Mouse (Mus musculus) intestine, postnatal 0 days (tissue): ENCODE data around the gene Olfr521. TPM values are rescaled to one million over a fixed set of nuclear protein-coding genes. Genes with fewer than 3 reads are reported as not detected.
"Not testable (repeated sequence)": the region's sequence is repeated elsewhere in the genome, so short reads cannot be mapped to it uniquely, and the experiment has no call there.

Source experiments
- ATAC-seq: fragments of 200-750 bp; cut with Nextera tagmentation; 2 replicates; pipeline ENCODE4 v1.8.0; 2017; ENCODE audit warnings: mild to moderate bottlenecking, moderate TSS enrichment, moderate library complexity
- H3K27ac ChIP-seq: fragments of 300-500 bp; sonication (generic); 2 replicates; pipeline ENCODE4 v1.5.1; 2014; ENCODE audit warnings: mild to moderate bottlenecking, low read depth, low read length, moderate library complexity
- H3K27me3 ChIP-seq: fragments of 300-500 bp; sonication (generic); replicated peaks from 2 replicates; pipeline ENCODE4 v1.6.1; 2014; ENCODE audit warnings: low read length, mixed read lengths; ENCODE audit not compliant: control insufficient read depth, insufficient read depth
- H3K36me3 ChIP-seq: fragments of 300-500 bp; sonication (generic); 2 replicates; pipeline ENCODE4 v1.6.1; 2014; ENCODE audit warnings: mild to moderate bottlenecking, moderate library complexity; ENCODE audit not compliant: control insufficient read depth, insufficient read depth
- H3K4me1 ChIP-seq: fragments of 300-500 bp; sonication (generic); replicated peaks from 2 replicates; pipeline ENCODE4 v1.6.1; 2014; ENCODE audit warnings: antibody characterized with exemption, low read length, mixed read lengths; ENCODE audit not compliant: control insufficient read depth, insufficient read depth
- H3K4me2 ChIP-seq: fragments of 300-500 bp; sonication (generic); replicated peaks from 2 replicates; pipeline ENCODE4 v1.6.1; 2014; ENCODE audit warnings: low read depth, mild to moderate bottlenecking, moderate library complexity
- H3K4me3 ChIP-seq: fragments of 300-500 bp; sonication (generic); 2 replicates; pipeline ENCODE4 v1.5.1; 2014; ENCODE audit warnings: low read depth, low read length
- H3K9ac ChIP-seq: fragments of 300-500 bp; sonication (generic); 2 replicates; pipeline ENCODE4 v1.6.1; 2014; ENCODE audit warnings: mild to moderate bottlenecking, low read depth, low read length
- H3K9me3 ChIP-seq: fragments of 300-500 bp; sonication (generic); 2 replicates; pipeline ENCODE4 v1.6.1; 2016; ENCODE audit warnings: mixed run types; ENCODE audit not compliant: control insufficient read depth
- CTCF ChIP-seq: sonication (generic); IDR thresholded peaks from 2 replicates; pipeline ENCODE4 v1.5.1; 2016; ENCODE audit warnings: low read depth, mild to moderate bottlenecking, control low read depth, antibody characterized with exemption, moderate library complexity
- WGBS: fragments of 180-500 bp; shearing (Covaris S2); extraction: QIAGEN DNeasy Blood & Tissue Kit; methylation state at CpG from one replicate; pipeline ENCODE4 v1.1.7; 2014; 5-methylcytosine and 5-hydroxymethylcytosine counted together
- polyA plus RNA-seq: library from polyadenylated mRNA; unstranded; fragments of >200 nt; fragmentation: Nextera tagmentation; extraction: Ambion mirVana; gene quantifications from 2 replicates; pipeline ENCODE4 v1.2.1, GENCODE M21; 2015

Olfr521 gene
- polyA plus RNA-seq, result not detected in 2 replicates

DNA sequence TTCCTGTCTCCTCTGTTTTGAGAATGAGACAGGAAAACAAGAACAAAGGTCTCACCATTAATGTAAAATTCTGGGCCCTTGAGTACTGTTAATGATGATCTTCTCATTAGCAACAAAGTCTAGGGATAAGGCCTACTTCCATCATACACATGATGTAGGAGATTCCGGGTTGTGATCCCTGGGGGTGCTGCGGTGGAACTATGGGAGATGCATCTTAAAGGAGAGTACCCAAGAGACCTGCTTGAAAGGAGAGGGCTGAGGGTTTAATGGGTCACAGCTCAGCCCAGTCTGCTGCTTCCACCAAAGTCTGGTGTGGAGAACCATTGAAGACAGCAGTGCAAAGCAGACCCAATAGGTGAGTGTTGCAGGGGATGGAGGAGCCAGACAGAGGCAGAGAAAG is at the start of gene Olfr521:
Olfr521 (plus strand) TSS at position 301 of the 400 bp plus-strand sequence.
- no peaks in the 10 kb centered on the region for H3K4me1 ChIP-seq
- TF ChIP-seq CTCF, result no peak
- H3K27me3 ChIP-seq, result no peaks in the 10 kb centered on the region
- 97% methylated on average over 2 of the region's 2 CpGs for WGBS
- no peak within 1 kb of the TSS for H3K4me3 ChIP-seq
- peaks cover 8% of the 10 kb centered on the region for H3K9me3 ChIP-seq
- H3K4me2 ChIP-seq, result no peak within 1 kb of the TSS
- no peak within 1 kb of the TSS for H3K9ac ChIP-seq
- no peaks in the 10 kb centered on the region for H3K36me3 ChIP-seq
- ATAC-seq, result no peak
- no peak within 1 kb of the TSS for H3K27ac ChIP-seq

DNA sequence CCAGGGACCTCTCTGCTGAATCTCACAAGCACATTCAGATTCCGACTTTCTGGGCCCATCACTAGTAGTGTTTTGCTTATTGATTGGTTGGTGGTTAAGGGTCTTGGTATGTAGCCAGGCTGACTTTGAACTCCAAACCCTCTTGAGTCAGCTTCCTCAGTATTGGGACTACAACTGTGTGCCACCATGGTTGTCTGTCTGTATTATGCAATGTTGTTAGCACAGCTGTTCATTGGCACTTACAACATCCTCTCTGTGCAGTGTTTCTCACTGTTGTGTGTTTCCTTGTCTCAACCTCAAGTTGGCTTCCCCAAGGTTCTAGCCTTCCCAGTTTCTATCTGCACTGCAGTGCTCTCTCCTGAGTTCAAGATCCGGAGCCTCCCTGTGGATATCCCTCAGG is 46.8 kb upstream of the Olfr521 start:
- Histone ChIP-seq H3K27me3 (no peaks in the 10 kb centered on the region), H3K4me2 (no peak overlapping the region), H3K27ac (no peak overlapping the region), H3K4me3 (no peak overlapping the region), H3K36me3 (no peaks in the 10 kb centered on the region), H3K4me1 (peaks cover 8% of the 10 kb centered on the region), H3K9me3 (no peaks in the 10 kb centered on the region), H3K9ac (no peak overlapping the region)
- WGBS, result 90% methylated on average over 2 of the region's 2 CpGs
- TF ChIP-seq CTCF, result no peak
- no peak for ATAC-seq

DNA sequence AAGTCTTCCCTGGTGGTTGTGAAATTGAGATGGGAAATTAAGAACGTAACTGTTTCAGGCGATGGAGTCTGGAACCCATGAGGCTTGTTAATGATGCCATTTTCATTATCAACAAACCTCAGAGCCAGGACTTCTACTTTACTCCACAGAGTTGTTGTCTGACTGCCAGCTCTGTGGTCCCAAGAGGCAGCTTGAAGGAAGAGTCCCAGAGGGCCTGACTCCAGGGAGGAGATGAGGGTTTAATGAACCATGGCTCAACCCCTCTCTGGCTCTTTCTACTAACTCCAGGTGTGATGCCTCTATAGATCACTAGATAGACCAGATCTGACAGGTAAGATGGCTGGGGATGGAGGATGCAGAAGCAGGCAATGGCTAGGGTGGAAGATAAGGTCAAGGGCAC is 33.3 kb upstream of the Olfr521 start, which contains the start of gene Olfr520:
Olfr520 (plus strand) TSS at position 301 of the 400 bp plus-strand sequence.
- no peaks in the 10 kb centered on the region for H3K4me1 ChIP-seq
- H3K27ac ChIP-seq, result no peak within 1 kb of the TSS
- H3K4me2 ChIP-seq, result no peak within 1 kb of the TSS
- no peaks in the 10 kb centered on the region for H3K36me3 ChIP-seq
- no peak for TF ChIP-seq CTCF
- H3K9me3 ChIP-seq, result peaks cover 8% of the 10 kb centered on the region; the same call in 1 of the 2 replicates
- no peaks in the 10 kb centered on the region for H3K27me3 ChIP-seq
- ATAC-seq, result no peak
- 91% methylated on average over 2 of the region's 2 CpGs for WGBS
- no peak within 1 kb of the TSS for H3K9ac ChIP-seq
- H3K4me3 ChIP-seq, result no peak within 1 kb of the TSS

DNA sequence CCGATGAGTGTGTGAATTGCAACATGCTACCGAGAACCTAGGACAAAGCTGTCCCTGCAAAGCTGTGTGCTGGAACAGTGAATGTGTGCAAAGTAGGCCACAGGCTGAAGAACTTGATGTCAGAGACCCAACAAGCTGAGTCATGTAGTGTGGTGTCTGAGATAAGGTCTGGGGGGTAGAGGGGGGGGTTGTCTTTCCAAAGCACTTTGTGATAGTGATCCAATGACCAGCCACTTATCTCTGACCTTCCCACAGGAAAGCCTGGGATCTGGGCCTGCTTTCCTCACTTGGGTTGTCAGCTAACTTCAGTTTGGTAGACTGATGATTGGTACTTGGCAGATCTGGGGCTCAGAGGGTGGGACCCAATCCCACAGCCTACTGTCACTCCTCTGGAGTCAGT is 28.7 kb upstream of the Olfr521 start:
- no peak overlapping the region for H3K4me2 ChIP-seq
- H3K36me3 ChIP-seq, result no peaks in the 10 kb centered on the region
- H3K9ac ChIP-seq, result no peak overlapping the region
- H3K4me1 ChIP-seq, result no peaks in the 10 kb centered on the region
- no peaks in the 10 kb centered on the region for H3K27me3 ChIP-seq
- no peak overlapping the region for H3K27ac ChIP-seq
- no peaks in the 10 kb centered on the region for H3K9me3 ChIP-seq
- ATAC-seq, result no peak
- H3K4me3 ChIP-seq, result no peak overlapping the region
- 94% methylated on average over 2 of the region's 2 CpGs for WGBS
- no peak for TF ChIP-seq CTCF

DNA sequence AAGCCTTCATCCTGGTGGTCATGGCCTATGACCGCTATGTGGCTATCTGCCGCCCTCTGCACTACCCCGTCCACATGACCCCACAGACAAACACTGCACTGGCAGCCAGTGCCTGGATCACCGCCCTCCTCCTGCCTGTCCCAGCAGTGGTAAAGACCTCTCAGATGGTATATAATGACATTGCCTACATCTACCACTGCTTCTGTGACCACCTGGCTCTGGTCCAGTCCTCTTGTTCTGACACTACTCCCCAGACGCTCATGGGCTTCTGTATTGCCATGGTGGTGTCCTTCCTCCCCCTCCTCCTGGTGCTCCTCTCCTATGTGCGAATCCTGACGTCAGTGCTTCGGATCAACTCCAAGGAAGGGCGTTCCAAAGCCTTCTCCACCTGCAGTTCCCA is 27.8 kb upstream of the Olfr521 start:
- H3K9ac ChIP-seq, H3K4me3 ChIP-seq, H3K4me2 ChIP-seq, H3K9me3 ChIP-seq, H3K4me1 ChIP-seq, H3K27ac ChIP-seq, H3K27me3 ChIP-seq, ATAC-seq, H3K36me3 ChIP-seq: not testable (repeated sequence)
- WGBS, result 92% methylated on average over 9 of the region's 9 CpGs

DNA sequence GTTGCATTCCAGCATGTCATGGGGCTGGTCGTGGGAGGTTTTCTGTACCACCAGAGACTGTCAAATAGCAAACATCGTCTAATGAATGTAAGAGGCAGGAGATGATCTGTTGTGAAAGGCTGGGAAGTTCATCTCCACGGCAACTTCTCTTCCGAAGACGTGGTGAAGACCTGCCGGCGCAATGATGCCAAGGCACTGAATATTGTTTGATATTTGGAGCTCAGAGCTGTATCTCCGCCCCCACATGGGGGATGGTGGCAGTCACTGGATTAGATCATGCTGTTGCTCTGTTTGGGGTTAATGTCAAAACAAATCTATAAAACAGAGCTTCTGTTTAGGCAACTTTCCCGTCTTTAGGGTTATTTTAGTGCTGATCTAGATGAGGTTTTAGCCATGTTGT is 24.0 kb upstream of the Olfr521 start:
- H3K27ac ChIP-seq, result no peak overlapping the region
- H3K9ac ChIP-seq, result no peak overlapping the region
- no peak overlapping the region; the same call in 1 of the 2 replicates for H3K4me2 ChIP-seq
- H3K9me3 ChIP-seq, result no peaks in the 10 kb centered on the region
- TF ChIP-seq CTCF, result no peak
- 57% methylated on average over 9 of the region's 9 CpGs for WGBS
- no peaks in the 10 kb centered on the region for H3K27me3 ChIP-seq
- no peak overlapping the region for H3K4me3 ChIP-seq
- no peaks in the 10 kb centered on the region for H3K36me3 ChIP-seq
- H3K4me1 ChIP-seq, result no peaks in the 10 kb centered on the region
- ATAC-seq, result no peak

DNA sequence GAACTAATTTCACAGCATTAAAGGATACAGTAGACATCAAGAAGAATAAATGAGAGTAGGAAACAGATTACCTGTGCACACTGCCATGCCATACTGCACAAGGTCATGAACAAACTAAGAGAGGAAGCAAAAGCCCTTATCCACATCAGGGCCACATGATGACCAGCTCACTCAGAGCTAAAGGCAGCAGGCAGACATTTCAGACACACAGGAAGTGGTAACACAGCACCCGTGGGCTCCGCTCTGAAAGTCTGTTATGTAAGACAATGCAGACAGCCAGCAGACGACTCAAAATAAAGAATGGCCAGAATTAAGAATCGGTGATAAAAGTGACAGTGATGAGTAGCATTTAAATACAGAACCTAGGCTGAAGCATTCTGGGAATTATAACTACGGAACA is 18.1 kb downstream of the Olfr521 start:
- Histone ChIP-seq H3K36me3 (no peaks in the 10 kb centered on the region), H3K27ac (no peak overlapping the region), H3K27me3 (no peaks in the 10 kb centered on the region), H3K9ac (no peak overlapping the region), H3K4me2 (no peak overlapping the region), H3K9me3 (no peaks in the 10 kb centered on the region), H3K4me3 (no peak overlapping the region), H3K4me1 (no peaks in the 10 kb centered on the region)
- whole genome bisulfite sequencing, result 70% methylated on average over 5 of the region's 5 CpGs
- no peak for ATAC-seq
- no peak for TF ChIP-seq CTCF
